Mouse (Mus musculus) limb, embryonic 10.5 days (tissue): ENCODE results near the gene Dnajc7. TPM values are rescaled to one million over a fixed set of nuclear protein-coding genes. Genes with fewer than 3 reads are reported as not detected.
A peak's percentile ranks its signal among the peaks of the same experiment; 100 is the strongest.
"Not testable (repeated sequence)": the region's sequence is repeated elsewhere in the genome, so short reads cannot be mapped to it uniquely, and the experiment has no call there.

Experiments
- DNase-seq: peaks from one replicate; pipeline ENCODE4 v3.0.0-alpha.2; 2017; ENCODE audit warnings: low spot score
- H3K27ac ChIP-seq: fragments of 300-500 bp; sonication (generic); 2 replicates; pipeline ENCODE4 v1.5.1; 2016; ENCODE audit warnings: mild to moderate bottlenecking
- H3K27me3 ChIP-seq: fragments of 300-500 bp; sonication (generic); 2 replicates; pipeline ENCODE4 v1.6.1; 2016; ENCODE audit warnings: low read depth, mild to moderate bottlenecking; ENCODE audit not compliant: poor library complexity, severe bottlenecking
- H3K36me3 ChIP-seq: fragments of 300-500 bp; sonication (generic); 2 replicates; pipeline ENCODE4 v1.6.1; 2016; ENCODE audit warnings: mild to moderate bottlenecking, moderate library complexity
- H3K4me1 ChIP-seq: fragments of 300-500 bp; sonication (generic); 2 replicates; pipeline ENCODE4 v1.6.1; 2016
- H3K4me3 ChIP-seq: fragments of 300-500 bp; sonication (generic); 2 replicates; pipeline ENCODE4 v1.5.1; 2016; ENCODE audit warnings: mild to moderate bottlenecking, moderate library complexity
- H3K9me3 ChIP-seq: fragments of 300-500 bp; sonication (generic); replicated peaks from 2 replicates; pipeline ENCODE4 v1.6.1; 2016; ENCODE audit warnings: mild to moderate bottlenecking
- WGBS: fragments of 180-500 bp; shearing (Covaris S2); methylation state at CpG from one replicate; pipeline ENCODE4 v1.1.7; 2016; 5-methylcytosine and 5-hydroxymethylcytosine counted together
- polyA plus RNA-seq: library from polyadenylated mRNA; unstranded; fragments of >200 nt; fragmentation: Nextera tagmentation; extraction: Ambion mirVana; gene quantifications from 2 replicates; pipeline ENCODE4 v1.2.1, GENCODE M21; 2016

Dnajc7 gene
- polyA plus RNA-seq, 1 experiment from 2014 or later, result 281 TPM

DNA sequence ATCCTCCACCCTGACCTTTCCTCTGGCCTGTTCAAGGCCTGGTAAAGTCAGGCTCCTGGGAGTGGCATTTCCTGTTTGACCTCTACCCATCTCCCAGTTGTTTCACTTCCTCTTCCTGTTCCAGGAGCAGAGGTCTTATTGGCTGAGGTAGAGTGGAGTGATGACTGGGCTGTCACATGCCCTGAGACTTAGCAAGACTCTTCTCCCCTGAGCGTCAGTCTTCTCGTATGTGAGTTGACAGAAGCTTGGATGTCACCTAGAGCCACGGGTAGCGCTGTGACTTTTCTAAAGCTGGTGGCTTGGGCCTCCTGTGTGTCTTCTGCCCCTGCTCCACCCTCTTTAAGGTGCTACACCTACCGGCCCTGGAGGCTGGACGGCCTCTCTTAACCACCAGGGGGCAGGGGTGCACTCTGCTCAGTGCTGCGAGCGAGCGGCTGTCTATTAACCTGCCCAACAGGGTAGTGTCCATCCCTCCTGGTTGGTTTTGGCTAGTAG lies 6.8 kb upstream of the Dnajc7 start:
- H3K36me3 ChIP-seq, result peaks cover 38% of the 10 kb centered on the region
- DNase-seq, result peak; percentile 74
- 26% methylated on average over 9 of the region's 9 CpGs for WGBS

DNA sequence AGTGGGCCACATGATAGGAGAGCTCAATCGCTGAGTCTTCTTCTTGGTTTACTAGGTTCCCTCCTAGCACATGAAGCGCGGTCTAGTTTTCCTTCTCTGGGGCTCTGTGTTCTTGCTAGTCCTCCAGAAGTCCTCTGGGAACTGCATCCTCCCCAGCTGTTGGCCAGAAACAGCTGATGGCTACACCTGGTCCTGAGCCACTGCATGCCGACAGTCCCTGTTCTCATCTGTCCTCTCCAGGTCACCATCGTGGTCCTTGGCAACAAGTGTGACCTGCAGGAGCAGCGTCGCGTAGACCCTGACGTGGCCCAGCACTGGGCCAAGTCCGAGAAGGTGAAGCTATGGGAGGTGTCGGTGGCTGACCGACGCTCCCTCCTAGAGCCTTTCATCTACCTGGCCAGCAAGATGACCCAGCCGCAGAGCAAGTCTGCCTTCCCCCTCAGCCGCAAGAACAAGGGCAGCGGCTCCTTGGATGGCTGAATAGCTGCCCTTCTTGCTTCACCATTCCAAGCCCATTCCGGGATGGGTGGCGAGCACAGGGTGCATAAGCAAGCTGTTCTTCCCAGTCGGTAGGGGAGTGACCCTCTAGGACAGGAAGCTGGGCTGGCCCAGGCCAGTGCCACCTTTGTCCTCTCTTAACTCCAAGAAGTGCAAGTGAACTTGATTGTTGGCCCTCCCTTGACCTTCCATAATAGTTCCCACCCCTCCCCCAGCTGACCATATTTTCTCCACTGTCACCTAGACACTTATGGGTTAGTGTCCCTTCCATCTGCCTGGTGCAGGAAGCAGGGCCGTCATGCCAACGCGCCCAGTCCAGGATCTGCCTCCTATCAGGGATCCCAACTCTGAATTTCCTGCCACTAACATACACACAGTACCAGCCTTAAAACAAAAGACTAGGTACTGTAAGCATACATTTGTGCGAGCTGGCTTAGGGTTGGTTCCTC lies 6.1 kb upstream of the Dnajc7 start:
- DNase-seq, result no peak
- Histone ChIP-seq H3K4me1 (peaks cover 30% of the 10 kb centered on the region), H3K27me3 (peaks cover 6% of the 10 kb centered on the region; the same call in 1 of the 2 replicates), H3K9me3 (no peaks in the 10 kb centered on the region), H3K27ac (no peak overlapping the region), H3K4me3 (no peak overlapping the region), H3K36me3 (peaks cover 38% of the 10 kb centered on the region)
- 93% methylated on average over 23 of the region's 23 CpGs for WGBS

More for the DNA sequence above, 6.8 kb upstream of the Dnajc7 start:
- H3K9me3 ChIP-seq, result no peaks in the 10 kb centered on the region
- H3K4me3 ChIP-seq, result no peak overlapping the region
- peaks cover 30% of the 10 kb centered on the region for H3K4me1 ChIP-seq
- no peak overlapping the region for H3K27ac ChIP-seq
- H3K27me3 ChIP-seq, result peaks cover 6% of the 10 kb centered on the region; the same call in 1 of the 2 replicates

DNA sequence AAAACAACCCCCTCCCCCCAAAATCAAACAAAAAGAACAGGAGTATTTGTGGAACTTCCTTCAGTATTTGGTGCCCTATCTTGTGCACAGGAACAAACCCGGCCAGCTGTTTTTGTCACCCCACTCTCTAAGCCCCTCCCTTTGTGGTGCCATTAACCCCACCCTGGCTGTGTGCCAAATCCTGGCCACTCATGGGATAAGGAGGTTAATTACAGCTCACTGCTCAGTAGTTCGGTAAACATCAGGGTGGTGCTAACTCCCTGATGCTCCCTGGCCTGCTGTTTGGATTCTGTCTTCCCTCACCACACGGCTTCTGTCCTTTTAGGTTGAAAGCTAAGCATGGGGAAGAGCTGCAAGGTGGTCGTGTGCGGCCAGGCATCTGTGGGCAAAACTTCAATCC lies 3.9 kb upstream of the Dnajc7 start:
- WGBS, result 53% methylated on average over 5 of the region's 5 CpGs

GRCm38 (mm10) chr11:100622714-100623113 lies 2.7 kb upstream of the Dnajc7 start:
- peaks cover 38% of the 10 kb centered on the region for H3K36me3 ChIP-seq
- peaks cover 38% of the 10 kb centered on the region for H3K4me1 ChIP-seq
- H3K4me3 ChIP-seq, result peak overlapping the region; percentile 69
- peak overlapping the region; percentile 82 for H3K27ac ChIP-seq
- no peaks in the 10 kb centered on the region for H3K27me3 ChIP-seq
- DNase-seq, result peak; percentile 99
- WGBS, result under 1% methylated on average over 24 of the region's 24 CpGs
- no peaks in the 10 kb centered on the region for H3K9me3 ChIP-seq

More for the DNA sequence above, 3.9 kb upstream of the Dnajc7 start:
- DNase-seq, result no peak
- Histone ChIP-seq H3K36me3 (peaks cover 38% of the 10 kb centered on the region), H3K9me3 (no peaks in the 10 kb centered on the region), H3K4me1 (peaks cover 32% of the 10 kb centered on the region), H3K4me3 (peak overlapping the region; percentile 69), H3K27ac (no peak overlapping the region), H3K27me3 (peaks cover under 1% of the 10 kb centered on the region; the same call in 1 of the 2 replicates)

DNA sequence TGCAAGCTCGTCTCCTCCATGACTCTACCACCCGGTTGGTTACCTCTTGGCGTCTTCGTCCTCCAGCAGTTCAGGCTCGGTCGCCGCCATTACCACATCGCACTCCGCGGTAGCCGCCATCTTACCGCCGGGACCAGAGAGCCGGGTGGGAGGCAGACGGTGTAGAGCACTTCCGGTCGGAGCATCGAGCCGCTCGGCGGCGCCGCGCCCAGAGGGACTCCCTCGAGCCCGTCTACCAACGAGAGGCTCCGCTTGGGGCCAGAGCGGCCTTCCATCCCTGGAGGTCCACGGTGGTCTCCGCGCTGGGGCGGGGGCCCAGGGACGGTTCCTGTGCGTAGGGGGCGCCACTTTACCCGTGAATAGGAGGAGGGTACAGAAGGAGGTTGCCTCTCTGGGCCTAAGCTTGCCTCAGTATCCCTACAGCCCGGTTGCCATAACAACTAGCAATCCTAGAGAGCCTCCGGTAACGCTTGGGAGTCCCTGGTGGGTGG lies 438 bp downstream of the Dnajc7 start:
- H3K27me3 ChIP-seq, result no peaks in the 10 kb centered on the region
- peaks cover 32% of the 10 kb centered on the region for H3K4me1 ChIP-seq
- under 1% methylated on average over 40 of the region's 40 CpGs for WGBS
- DNase-seq, result peak; percentile 98
- peak overlapping the region; percentile 96 for H3K27ac ChIP-seq
- H3K4me3 ChIP-seq, result peak overlapping the region; percentile 91
- H3K36me3 ChIP-seq, result peaks cover 22% of the 10 kb centered on the region
- no peaks in the 10 kb centered on the region for H3K9me3 ChIP-seq

DNA sequence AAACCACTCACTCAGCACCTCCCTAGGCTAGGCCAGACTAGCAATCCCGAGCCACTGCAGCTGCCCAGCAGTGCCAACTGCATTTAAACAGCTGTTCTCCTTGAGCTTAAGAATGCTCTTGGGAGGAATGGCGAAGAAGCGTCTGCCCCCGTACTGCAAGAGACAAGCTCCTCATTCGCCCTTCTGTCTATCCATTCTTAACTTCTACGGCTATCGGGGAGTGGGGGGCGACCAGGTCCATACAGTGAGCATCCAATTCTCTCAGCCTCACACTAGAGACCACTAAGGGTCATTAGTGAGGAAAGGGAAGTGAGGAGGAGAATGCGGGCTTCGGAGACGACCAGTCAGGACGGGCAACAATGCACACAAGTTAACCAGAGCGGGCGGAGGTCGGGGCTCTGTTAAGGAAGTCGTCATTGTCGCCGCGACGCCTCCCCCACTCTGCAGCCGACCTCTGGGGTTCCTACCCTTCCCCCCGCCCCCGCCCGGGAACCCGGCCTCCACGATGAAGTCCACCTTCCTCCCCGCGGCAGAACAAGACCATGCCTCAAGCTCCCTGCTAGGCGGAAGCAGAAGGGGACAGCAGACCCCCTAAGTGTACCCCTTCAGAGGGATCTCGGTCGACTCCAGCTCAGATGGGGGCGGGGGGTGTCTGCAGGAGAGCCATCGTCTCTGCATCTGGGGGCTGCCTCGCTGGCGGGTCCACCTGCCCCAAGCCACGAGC lies 1.0 kb downstream of the Dnajc7 start, which contains the start of gene Nkiras2:
Gene Nkiras2 (plus strand): TSS at position 484 of the 724 bp plus-strand sequence.
- WGBS, result under 1% methylated on average over 36 of the region's 36 CpGs
- H3K9me3 ChIP-seq, result no peaks in the 10 kb centered on the region
- H3K4me3 ChIP-seq, result peak within 1 kb of the TSS; percentile 91
- peak within 1 kb of the TSS; percentile 96 for H3K27ac ChIP-seq
- H3K27me3 ChIP-seq, result no peaks in the 10 kb centered on the region
- H3K36me3 ChIP-seq, result peaks cover 16% of the 10 kb centered on the region
- DNase-seq, result peak; percentile 84
- peaks cover 29% of the 10 kb centered on the region for H3K4me1 ChIP-seq

GRCm38 (mm10) chr11:100617480-100617879 lies 2.5 kb downstream of the Dnajc7 start:
- Histone ChIP-seq H3K27me3 (no peaks in the 10 kb centered on the region), H3K4me1 (peaks cover 21% of the 10 kb centered on the region), H3K4me3 (peak overlapping the region; percentile 91), H3K27ac (no peak overlapping the region), H3K36me3 (peaks cover 18% of the 10 kb centered on the region), H3K9me3 (no peaks in the 10 kb centered on the region)
- WGBS, result 93% methylated on average over 4 of the region's 4 CpGs
- DNase-seq, result no peak

GRCm38 (mm10) chr11:100616836-100617235 lies 3.1 kb downstream of the Dnajc7 start:
- Histone ChIP-seq H3K4me1 (peaks cover 20% of the 10 kb centered on the region), H3K36me3 (peaks cover 24% of the 10 kb centered on the region)
- not testable (repeated sequence) for DNase-seq, H3K9me3 ChIP-seq, H3K27ac ChIP-seq, H3K27me3 ChIP-seq, H3K4me3 ChIP-seq
- 93% methylated on average over 7 of the region's 7 CpGs for WGBS

DNA sequence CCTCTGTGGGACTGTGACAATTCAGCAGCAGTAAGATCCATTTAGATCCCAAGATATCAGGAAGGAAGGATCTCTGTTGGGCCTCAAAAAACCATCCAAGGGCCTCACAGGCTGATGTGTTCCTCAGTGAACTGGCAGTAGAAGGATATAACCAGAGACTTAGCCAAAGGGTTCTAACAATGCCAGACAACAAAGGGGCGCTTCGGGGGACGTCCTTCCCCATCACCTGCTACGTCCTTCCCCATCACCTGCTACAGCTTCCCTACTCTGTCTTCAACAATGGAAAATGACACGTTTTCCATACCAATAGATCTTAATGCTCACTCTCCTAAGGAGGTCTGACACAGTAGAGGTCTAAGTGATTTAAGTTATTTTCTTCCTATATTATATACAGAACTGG lies 3.6 kb downstream of the Dnajc7 start:
- Histone ChIP-seq H3K9me3 (no peaks in the 10 kb centered on the region), H3K27me3 (no peaks in the 10 kb centered on the region), H3K27ac (no peak overlapping the region), H3K4me1 (peaks cover 20% of the 10 kb centered on the region), H3K4me3 (no peak overlapping the region), H3K36me3 (peaks cover 28% of the 10 kb centered on the region)
- 92% methylated on average over 5 of the region's 5 CpGs for WGBS
- DNase-seq, result no peak

DNA sequence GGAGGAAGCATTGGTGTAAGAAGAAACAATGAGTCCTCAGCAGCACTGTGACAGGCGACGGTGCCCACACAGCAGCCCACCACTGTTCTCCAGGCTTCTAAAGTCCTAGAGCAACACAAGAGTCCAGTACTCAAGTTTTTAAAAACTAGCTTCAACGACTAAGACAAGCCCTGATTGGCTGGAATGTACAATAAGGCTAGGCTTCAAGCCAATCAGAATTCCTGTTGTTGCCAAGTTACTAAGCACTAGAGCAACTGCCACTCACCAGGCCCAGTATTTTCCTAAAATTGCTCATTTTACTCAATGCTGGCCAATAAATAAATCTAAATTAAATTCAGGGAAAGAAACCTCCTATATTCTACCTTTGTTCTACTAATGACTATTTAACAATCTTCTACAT lies 6.7 kb downstream of the Dnajc7 start:
- H3K27me3 ChIP-seq, result no peaks in the 10 kb centered on the region
- H3K9me3 ChIP-seq, result no peaks in the 10 kb centered on the region
- H3K36me3 ChIP-seq, result peaks cover 56% of the 10 kb centered on the region
- WGBS, result 91% methylated on average over 3 of the region's 3 CpGs
- H3K4me3 ChIP-seq, result no peak overlapping the region
- DNase-seq, result no peak
- H3K4me1 ChIP-seq, result peaks cover 8% of the 10 kb centered on the region
- H3K27ac ChIP-seq, result no peak overlapping the region

GRCm38 (mm10) chr11:100611627-100612026 lies 8.3 kb downstream of the Dnajc7 start:
- H3K4me3 ChIP-seq, result no peak overlapping the region
- H3K36me3 ChIP-seq, result peaks cover 69% of the 10 kb centered on the region
- H3K27me3 ChIP-seq, result no peaks in the 10 kb centered on the region
- WGBS, result 87% methylated on average over 6 of the region's 6 CpGs
- H3K4me1 ChIP-seq, result no peaks in the 10 kb centered on the region
- no peak for DNase-seq
- H3K27ac ChIP-seq, result no peak overlapping the region
- no peaks in the 10 kb centered on the region for H3K9me3 ChIP-seq

GRCm38 (mm10) chr11:100609997-100610680 lies 9.8 kb downstream of the Dnajc7 start:
- Histone ChIP-seq H3K9me3 (no peaks in the 10 kb centered on the region), H3K27me3 (no peaks in the 10 kb centered on the region), H3K4me1 (no peaks in the 10 kb centered on the region), H3K27ac (no peak overlapping the region), H3K4me3 (no peak overlapping the region), H3K36me3 (peaks cover 71% of the 10 kb centered on the region)
- WGBS, result 90% methylated on average over 9 of the region's 9 CpGs
- DNase-seq, result no peak
